Mouse (Mus musculus): ENCODE measurements around the gene Adprm.

The Adprm gene

DNA sequence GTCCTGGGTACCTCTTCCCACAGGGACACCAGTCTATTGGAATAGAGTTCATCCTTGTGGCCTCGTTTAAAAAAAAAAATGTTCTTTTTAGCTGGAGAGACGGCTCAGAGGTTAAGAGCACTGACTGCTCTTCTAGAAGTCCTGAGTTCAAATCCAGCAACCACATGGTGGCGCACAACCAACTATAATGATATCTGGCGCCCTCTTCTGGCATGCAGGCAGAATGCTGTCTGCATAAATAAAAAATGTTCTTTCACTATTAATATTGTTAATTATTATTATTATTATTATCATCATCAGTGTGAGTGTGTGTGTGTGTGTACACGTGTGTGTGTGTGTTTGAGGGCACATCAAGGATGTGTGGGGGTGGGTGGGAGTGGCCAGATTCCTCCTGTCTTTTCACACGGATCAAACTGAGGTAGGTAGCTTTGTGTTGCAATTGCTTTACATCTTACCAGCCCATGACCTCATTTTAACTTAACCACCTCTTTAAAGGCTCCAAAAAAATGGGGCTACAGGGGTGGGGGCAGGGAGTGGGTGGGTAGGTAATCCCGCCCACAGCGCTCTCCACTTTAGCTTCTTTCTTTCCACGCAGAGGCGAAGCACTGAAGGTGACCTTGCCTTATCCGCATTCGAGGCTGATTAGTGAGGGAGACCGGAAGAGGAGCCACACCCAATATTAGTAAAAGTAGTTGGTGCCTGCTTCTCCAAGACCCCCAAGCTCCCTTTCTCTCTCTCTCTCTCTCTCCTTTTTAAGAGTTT, 29.9 kb downstream of the Adprm start:
- no peak for DNase-seq

DNA sequence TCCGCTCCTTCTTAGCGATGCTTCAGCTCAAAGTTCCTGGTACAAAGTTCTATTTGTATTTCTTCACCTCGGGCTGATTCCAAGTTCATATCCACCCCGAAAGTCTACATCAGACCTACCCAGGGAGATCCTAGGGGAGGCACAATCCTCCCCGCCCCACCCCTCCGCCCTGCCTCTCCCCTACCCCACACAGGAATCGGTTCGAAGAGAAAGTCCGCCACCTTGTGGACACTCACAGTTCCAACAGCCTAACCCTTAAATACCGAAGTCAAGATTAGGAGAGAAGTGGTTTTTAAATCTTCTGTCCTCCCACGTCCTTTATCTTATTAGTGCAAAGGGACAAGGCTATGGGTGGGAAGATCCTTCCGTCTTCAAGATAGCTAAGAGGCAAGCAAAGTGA, 31.4 kb downstream of the Adprm start:
- DNase-seq, result peak; percentile 66 to 71

DNA sequence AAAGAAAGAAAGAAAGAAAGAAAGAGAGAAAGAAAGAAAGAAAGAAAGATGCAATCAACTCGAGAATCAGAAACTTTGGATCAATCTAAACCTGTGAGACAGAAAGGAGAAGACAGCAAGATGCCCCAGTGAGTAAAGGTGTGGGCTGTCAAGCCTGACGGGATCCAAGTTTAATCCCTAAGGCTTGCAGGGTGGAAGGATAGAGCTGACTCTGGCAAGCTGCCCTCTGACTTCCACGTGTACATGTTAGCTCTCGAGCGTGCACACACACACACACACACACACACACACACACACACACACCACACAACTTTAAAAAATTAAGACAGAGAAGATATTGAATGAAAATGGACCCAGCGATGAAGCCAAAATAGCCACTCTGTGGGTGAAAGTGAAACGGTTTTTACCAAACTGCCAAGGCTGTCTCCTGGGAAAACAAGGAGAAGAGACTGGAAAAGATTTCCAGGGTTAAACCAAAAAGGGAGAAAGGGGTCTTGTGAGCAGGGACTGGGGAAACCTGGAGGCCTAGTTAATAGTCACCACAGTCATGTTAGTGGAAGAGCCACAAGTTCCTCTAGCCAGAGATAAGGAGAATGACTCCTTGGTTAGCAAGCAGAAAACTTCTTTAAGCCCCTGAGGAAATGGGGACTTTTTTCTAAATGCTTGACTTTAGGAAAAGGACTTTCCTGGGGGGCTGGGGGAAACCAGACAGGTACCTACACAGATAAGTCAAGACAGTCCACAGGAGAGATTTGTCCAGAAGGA, 32.5 kb downstream of the Adprm start:
- DNase-seq, result no peak

- no peak for DNase-seq
Measured at GRCm38 (mm10) chr11:67017801-67018591, 34.4 kb downstream of the Adprm start.

DNA sequence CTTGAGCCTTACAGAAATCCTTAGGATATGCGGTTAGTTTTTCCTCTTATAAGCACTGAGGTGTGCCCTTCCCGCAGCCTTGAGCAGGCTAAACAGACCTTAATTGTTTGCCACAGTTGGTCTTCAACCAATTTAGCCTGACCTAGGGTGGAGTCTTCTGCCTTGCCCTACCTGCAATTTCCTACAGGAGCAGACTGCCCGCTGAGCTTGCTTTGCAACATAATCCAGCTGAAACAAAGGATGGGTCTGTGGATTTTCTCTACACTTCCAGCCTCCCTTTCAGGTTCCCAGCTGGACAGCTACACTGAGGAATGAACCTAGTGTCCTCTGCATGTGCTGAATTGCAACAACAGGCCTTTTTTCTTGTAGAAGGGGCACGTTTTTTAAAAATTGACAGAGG, 40.8 kb downstream of the Adprm start:
- DNase-seq, result no peak

DNA sequence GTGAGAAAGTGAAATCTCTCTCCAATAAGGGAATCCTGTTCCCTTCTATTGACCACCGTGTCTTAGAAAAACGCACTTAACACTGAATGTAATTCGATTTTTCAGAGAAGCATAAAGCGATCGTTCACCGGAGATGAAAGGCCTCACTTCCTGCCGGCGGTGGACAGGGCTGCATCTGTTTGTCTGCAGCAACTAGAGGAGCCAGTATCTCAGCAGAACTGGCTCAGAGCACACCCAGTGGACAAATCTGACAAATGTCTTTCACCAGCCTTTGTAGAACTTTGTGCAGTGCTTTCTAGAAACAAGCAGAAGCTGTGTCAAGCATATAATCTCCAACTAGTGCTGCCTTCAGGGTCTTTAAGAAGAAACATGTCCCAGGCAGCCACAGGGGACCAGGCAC, 42.0 kb downstream of the Adprm start:
- DNase-seq, result no peak

DNA sequence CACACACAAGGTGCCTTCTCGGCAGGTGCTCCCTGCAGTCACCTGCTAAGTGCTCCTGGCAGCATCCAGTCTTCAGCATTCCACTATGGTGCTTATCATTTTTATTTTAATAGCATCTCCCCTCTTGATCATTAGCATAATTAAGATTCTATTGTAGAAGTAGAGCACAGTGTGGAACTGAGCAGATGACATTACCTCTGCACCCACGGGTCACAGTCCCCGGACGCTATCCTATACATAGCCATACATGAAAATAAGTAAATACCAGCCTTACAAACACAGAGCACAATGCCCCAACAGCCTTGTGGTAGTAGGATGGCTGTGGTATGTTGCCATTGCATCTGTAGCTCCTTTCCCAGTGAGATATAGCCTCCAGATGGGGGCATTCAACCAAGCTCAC, 43.9 kb downstream of the Adprm start:
- no peak for DNase-seq

DNA sequence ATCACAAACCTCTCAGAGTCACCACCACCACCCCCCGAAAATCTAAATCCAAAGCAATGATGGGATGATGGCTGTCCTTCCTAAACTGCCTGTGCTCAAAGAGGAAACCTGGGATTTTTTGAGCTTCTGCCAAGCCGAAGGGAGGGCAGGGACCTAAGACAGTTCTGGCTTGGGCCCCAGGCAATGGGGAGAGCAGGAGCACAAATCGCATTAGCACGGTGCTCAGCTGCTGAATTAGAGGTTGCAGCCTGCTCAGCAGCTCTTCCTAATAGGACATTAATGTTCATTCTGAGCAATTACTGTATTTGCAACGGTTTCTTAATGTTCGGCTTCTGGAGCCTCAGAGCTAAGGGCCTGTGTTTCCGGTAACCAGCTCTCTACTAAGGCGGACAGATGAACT, 44.4 kb downstream of the Adprm start:
- no peak for DNase-seq

DNA sequence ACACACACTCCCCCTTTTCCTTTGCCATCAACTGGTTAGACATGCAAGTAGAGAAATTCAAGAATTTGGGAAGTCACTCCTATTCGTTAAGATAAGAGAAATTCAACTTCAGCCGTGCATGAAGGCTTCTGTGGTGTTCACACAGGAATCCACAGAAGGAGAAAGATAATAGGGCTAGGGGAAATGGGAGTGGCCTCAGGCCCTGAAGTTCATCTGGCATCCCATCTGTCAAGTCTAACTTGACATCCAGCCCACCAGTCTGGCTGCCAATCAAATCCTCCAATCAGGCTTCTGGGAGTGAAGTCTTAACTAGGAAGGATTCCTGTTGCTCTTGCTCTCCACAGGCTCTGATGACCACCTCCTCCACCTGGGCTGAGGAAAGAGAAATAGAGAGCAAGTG, 49.5 kb downstream of the Adprm start:
- DNase-seq, result no peak

- DNase-seq, result no peak
Measured at GRCm38 (mm10) chr11:67001717-67002116, 50.7 kb downstream of the Adprm start.

- no peak for DNase-seq
Measured at GRCm38 (mm10) chr11:67000671-67001070, 51.7 kb downstream of the Adprm start.

DNA sequence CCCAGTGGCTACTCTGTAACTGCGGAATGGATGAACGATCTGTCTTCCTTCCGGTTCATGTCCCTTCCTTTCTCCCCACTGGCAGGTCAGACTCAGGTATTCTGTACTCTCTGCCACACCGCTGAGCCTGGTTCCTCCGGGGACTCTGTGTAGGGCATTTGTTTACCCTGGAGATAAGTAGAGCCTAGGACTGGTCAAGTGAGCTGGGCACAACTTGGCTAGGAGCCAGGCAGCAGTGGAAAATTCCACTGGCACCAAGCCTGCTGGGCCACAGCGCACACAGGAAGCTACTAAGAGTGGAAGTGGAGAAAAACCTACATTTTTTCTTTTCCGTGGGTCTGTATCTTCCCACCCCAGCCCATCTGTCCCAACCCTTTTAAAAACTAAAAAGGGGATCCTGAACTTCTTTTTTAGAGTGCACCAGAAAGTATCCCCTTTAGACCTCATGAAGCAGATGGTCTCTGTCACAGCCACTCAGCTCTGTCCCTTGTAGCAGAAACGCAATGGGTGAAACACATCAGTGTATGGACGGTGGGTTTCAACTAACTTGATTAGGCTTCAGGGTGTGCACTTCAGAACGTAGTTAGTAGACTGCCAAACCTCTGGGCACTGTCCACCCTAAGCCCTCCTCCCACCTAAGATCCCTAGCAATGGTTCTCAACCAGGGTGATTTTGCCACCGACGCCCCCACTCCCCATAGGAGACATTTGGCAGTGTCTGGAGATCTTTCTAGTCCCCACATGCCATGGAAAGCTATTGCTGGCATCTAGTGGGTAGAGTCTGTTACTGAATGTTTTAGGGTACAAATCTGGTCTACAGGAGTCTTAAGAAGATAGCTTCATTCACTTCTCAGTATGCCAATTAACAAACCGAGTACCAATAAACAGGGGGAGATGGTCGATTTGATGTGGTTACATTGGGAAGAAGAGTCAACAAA, 53.7 kb downstream of the Adprm start:
- peak; percentile 39 to 64 for DNase-seq

- DNase-seq, result peak; percentile 29 to 43
Measured at GRCm38 (mm10) chr11:66996446-66996845, 55.9 kb downstream of the Adprm start.

- no peak for DNase-seq
Measured at GRCm38 (mm10) chr11:66993674-66994073, 58.7 kb downstream of the Adprm start.

- no peak for DNase-seq
Measured at GRCm38 (mm10) chr11:66992150-66992549, 60.2 kb downstream of the Adprm start.
